Mouse (Mus musculus) CH12F3 (cell line): ENCODE results near the gene Tldc2.

ENCODE experiments used
- in situ Hi-C: fragments of 300-500 bp; cut with MboI; formaldehyde crosslinking; loops from 2 replicates; pipeline ENCODE4 v1.14.3; 2020; ENCODE audit warnings: low sequenced_read_pairs

Tldc2 gene

DNA sequence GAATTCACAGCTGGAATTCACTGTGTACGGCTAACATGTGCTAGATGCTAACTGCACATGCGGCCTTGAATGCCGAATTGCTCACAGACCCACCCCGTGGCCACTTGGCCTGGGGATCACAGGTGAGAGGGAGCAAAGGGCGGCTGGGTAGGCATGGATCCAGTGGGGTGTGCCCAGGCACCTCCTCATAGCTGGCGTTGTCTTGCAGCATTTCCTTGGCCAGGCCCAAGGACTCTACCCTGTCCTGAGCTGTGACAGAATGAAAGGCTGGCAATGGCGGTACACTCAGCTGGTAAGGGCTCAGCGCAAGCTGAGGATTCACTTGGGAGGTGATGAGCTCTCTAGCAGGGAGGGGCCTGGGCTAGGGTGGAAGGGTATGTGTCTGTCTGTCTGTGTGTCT lies at the start of gene Tldc2:
Tldc2 (plus strand) TSS at position 260 of the 400 bp plus-strand sequence.
- in situ Hi-C loops = loop anchor here (10.0 kb wide), 1 partner anchor 212 kb away; no protein-coding TSS in a partner anchor

DNA sequence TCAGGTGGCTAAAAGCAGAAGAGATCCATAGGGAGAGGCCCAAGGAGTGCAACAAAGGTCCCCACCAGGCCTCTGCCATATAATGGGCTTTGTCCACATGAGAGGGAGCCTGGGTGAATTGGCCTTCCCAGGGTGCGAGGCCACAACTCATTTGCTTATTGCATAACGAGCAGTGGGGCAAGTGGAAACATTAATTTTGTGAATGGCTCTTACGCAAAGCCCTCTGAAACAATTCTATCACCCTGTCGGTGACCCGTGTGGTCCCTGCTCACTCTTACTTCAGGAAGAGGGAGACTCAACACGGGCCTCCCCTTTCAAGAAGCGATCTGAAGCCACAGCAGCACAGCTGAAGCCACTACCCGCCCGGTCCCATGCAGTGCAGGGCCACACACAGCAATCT lies 49.6 kb upstream of the Tldc2 start:
- in situ Hi-C loops = no loop called here

DNA sequence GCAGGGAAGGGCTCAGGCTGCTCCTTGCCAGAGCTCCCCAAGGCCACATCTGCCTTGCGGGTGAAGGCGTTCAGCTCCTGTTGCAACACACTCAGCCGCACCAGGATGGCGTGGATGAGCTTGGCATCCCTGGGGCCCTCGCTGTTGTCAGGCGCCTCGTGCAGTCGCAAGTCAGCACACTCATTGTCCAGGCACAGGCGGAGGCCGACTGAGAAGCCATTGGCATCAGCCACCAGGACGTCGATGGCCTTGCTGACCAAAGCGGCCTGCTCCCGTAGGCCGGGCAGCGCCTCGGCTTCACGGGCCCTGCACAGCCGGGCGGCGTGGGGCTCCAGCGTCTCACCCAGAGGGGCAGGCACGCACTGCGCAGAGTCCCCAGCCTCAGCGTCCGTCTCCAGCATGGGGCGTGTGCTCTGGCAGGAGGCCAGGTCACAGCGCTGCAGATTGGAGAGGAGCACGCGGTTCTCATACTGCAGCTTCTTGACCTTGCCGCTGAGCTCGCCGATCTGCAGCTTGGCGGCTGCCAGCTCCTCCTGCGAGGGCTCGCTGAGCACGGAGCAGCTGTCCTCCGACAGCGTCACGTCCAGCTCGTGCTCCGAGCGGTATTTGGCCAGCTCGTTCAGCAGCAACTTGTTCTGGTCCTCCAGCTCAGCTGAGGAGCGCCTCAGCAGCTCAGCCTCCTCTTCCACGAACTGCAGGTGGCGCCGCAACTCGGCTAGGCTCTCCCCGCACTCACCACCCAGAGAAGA lies 46.8 kb upstream of the Tldc2 start:
- in situ Hi-C loops = no loop called here

DNA sequence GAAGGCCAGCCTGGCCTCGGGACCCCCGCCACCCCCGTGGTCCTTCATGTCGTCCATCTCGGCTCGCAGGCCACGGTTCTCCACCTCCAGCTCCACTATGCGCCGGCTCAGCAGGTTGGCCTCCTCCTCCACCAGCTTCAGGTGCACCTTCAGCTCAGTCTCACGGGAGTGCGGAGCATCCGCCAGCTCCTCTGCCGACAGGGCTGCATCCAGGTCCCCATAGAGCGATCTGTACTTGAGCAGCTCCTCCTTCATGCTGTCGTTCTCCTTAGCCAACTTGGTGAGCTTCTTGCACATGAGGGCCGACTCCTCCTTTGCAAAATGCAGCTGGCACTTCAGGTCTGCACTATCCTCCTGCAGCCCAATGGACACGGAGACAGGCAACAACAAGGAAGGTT lies 46.2 kb upstream of the Tldc2 start:
- in situ Hi-C loops = no loop called here

DNA sequence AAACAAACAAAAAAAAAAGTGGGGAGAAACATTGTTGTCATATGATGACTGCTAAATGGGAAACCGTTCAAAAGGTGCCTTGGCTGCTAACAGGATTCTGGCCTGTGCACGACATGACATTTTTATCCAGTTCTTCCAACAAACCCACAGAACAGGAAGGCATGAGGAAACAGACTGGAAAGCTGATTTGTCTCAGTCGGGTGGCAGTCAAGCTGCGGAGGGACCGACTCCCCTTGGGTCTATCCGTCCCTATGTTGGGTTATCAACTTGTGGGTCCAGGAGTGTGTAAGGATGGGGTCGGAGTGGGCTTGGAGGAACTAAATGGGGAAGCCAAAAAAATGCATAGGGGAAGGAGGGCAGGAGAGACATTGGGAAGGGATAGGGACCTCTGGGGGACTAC lies 45.4 kb upstream of the Tldc2 start:
- in situ Hi-C loops = no loop called here

GRCm38 (mm10) chr2:157043556-157043955 lies 43.3 kb upstream of the Tldc2 start:
- in situ Hi-C loops = no loop called here

DNA sequence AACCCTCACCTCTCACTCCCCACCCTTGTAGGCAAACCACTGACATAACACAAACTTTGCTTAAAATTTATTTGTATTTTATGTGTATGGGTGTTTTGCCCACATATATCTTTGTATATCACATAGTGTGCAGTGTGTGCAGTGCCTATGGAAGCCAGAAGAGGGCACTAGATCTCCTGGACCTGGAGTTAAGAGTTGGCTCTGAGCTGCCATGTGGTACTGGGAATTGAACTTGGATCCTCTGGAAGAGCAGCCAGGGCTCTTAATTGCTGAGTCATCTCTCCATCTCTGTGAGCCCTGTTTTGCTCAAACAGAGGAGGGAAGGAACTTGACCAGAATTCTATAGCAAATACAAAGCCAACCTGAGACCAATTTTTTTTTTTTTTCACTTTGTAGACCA lies 42.9 kb upstream of the Tldc2 start:
- in situ Hi-C loops = no loop called here

- in situ Hi-C loops = no loop called here
Observed at GRCm38 (mm10) chr2:157045932-157046331, 40.9 kb upstream of the Tldc2 start.

DNA sequence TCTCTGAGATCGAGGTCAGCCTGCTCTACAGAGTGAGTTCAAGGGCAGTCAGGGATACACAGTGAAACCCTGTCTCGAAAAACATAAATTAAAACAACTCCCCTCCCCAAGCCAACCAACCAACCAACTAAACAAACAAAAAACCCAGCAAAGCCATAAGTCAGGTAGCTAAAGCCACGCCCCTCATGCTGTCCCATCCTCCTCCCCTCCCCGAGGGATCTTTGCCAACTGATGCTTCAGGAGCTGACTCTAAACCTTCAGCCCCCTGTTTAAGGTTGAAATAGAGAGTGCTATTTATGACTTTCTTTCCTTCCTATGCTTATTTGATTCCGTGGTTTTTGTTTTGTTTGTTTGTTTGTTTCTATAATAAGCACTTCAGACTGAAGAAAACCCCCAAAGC lies 39.9 kb upstream of the Tldc2 start:
- in situ Hi-C loops = no loop called here

GRCm38 (mm10) chr2:157048395-157049181 lies 38.3 kb upstream of the Tldc2 start:
- in situ Hi-C loops = no loop called here

- in situ Hi-C loops = no loop called here
Observed at GRCm38 (mm10) chr2:157049831-157050243, 37.0 kb upstream of the Tldc2 start.

- in situ Hi-C loops = no loop called here
Observed at GRCm38 (mm10) chr2:157052448-157052847, 34.4 kb upstream of the Tldc2 start.

DNA sequence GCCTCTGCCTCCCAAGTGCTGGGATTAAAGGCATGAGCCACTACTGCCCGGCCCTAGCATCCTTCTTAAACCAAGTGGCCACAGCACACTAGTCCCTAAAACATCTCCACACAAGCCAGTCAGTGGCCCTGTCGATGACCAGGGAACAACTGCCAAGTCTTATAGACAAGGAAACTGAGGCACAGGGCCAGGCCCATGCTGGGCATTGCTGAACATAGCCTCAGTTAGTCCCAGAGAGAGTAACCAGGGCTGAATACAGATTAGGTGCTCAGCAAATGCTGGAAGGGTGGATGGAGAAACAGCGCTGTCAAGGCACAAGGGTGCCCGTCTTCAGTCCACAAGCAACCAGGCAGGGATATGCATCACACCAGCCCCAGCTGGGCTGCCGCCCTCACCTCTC lies 33.7 kb upstream of the Tldc2 start:
- in situ Hi-C loops = no loop called here

GRCm38 (mm10) chr2:157053787-157054186 lies 33.1 kb upstream of the Tldc2 start:
- in situ Hi-C loops = no loop called here

GRCm38 (mm10) chr2:157054297-157054696 lies 32.6 kb upstream of the Tldc2 start:
- in situ Hi-C loops = no loop called here

DNA sequence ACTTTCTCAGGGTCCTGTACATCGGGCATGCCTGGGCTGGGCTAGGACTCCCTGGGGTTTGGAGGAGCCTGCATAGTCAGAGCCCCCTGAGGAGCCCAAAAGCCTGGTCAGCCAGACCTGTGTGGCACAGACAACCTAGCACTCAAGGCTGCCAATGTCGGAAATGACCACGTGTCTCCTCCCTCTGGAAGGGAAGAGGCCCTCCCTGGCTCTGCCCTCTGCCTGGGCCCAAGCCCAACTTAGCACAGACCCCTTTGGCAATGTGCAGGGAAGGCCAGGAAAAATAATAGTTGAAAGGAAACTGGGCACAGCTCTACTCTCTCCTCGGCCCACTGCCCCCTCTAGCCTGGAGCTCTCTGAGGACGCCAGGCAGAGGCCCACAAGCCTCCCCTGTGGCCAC lies 32.0 kb upstream of the Tldc2 start:
- in situ Hi-C loops = no loop called here

DNA sequence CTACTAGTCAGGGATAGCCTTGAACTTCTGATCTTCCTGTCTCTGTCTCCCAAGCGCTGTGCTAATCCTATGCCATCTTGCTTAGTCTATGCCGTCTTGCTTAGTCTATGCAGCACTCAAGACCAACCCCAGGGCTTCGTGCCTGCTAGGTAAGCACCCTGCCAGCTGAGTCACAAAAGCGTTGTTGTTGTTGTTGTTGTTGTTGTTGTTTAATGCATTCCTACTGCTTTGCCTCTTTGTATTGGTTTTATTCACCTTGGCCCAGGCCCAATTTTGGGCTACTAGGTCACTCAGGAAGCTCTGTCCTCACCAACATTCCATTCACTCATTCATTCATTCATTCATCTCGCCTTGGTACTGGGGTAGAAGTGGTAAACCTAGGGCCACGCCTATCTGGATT lies 31.1 kb upstream of the Tldc2 start:
- in situ Hi-C loops = no loop called here

GRCm38 (mm10) chr2:157057186-157057585 lies 29.7 kb upstream of the Tldc2 start:
- in situ Hi-C loops = no loop called here

DNA sequence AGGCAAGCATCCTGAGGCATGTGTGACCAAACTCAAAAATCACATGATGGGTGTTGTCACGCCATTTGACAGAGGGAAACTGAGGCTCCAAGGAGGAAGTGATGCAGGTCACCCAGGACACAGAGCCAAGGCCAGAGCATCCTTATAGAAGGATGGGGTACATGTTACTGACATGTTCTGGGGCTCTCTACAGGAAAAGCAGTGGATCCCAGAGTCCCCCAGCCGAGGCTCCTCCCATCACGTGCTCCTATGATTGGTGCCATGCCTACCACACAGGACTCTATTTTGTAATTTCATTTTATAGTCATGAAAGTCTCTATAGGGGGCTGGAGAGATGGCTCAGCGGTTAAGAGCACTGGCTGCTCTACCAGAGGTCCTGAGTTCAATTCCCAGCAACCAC lies 29.1 kb upstream of the Tldc2 start:
- in situ Hi-C loops = no loop called here

DNA sequence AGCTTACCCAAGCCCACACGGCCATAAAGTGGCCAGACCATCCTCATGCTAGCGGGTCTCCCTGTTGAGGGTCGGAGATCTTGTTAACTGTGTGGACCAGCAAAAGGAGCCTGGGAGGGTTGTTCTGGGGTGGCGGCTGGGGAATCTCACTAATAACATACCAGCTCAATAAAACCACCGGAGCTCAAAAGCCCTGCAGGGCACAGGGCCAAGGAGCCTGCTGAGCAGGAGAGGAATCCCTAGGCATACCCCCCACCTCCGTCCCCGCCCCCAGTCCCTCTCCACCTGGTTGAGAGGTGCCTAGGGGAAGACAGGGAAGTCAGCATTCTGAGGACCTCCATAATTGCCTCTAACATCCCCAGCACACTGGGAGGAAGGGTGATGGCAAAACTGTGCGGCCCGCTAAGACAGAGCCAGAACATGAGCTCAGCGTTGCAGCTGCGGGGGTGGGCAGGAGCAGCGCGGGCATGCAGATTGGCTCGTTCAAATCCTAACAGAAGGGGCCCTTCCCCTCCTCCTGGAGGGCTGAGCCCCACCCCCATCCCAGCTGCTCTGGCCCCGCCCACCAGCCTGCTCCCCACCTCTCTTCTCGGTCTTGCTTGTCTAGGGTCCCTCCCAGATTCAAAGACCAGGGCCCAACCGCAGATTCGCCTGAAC lies 28.4 kb upstream of the Tldc2 start:
- in situ Hi-C loops = no loop called here

DNA sequence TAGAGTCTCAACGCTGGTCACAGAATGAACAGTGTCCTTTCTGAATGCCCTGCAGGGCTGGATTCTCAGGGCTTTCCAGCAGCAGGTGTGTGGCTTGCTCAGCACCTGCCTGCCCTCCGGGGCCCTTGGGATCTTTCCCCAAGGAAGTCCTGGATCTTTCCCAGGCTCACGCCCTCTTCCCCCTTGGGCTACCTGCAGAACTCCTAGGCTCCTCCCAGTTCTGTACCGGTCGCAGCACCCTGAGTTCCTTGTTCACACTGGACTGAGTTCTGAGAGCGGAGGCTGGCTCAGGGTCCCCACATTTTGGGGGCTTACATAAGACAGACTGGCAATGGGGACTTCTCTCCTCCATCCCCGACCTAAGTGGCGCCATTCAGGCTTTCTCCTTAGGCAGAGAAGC lies 27.7 kb upstream of the Tldc2 start:
- in situ Hi-C loops = no loop called here

DNA sequence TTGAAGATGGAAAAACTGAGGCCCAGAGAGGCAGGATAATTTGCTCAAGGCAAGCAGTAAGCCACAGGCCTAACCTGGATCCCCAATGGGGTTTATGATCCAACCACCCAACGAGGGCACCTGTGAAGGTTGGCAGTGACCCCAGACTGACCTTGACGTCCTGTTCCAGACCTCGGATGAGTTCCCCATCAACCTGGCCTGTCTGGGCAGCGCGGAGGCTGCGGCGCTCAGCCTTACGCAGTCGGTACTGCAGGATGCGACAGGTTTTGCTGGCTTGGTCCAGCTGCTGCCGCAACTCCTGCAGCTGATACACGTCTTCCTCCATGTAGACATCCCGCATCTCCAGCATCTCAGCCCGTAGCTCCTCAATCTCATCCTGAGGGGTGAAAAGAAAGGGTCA lies 26.8 kb upstream of the Tldc2 start:
- in situ Hi-C loops = no loop called here
